Mouse (Mus musculus) testis, adult 2 months (tissue): Measurements from ENCODE around the gene Rcsd1.

Experiments
- CTCF ChIP-seq: fragments of 200-500 bp; IDR thresholded peaks from 2 replicates; pipeline ENCODE4 v1.5.1; 2012; ENCODE audit warnings: low read depth, mild to moderate bottlenecking, inconsistent platforms, low read length, moderate library complexity; ENCODE audit not compliant: control insufficient read depth, insufficient read depth, insufficient replicate concordance
- POLR2A ChIP-seq: fragments of 200-500 bp; IDR thresholded peaks from 2 replicates; pipeline ENCODE4 v1.6.1; 2012; ENCODE audit warnings: low read depth, mild to moderate bottlenecking, inconsistent platforms, low read length, moderate library complexity; ENCODE audit not compliant: control insufficient read depth

- no peak for TF ChIP-seq POLR2A
- TF ChIP-seq CTCF = no peak
Observed at GRCm38 (mm10) chr1:165701562-165701961, 8.0 kb downstream of the Rcsd1 start.
